ENCODE assay signal across 31 mouse cellular contexts in the genomic region with DNA sequence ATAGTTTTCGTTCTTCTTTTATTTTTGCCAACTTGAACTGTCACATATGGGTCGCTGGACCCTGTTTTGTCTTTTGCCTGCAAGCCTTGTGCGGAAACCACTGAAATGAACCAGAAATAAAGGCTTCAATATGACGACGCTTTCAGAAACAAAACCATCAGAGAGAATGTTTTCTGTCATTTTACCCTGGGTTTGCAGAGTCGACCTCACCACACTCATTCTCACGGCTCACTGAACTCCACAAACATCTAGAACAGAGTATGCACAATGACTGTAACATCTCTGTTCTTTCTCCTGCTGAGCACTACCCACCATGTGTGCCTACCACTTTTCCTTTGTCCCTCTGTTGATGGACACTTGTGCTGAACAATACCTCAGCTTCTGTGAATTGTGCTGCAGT.
"Had no signal": no experiment of that assay in that cellular context is flagged by ENCODE, and none has a peak within 500 bp of the region (broad histone marks: within the 10 kb centered on the region; RNA-seq: fewer than 3 reads in every experiment).

No protein-coding gene starts in this region.

- H3K36me3 ChIP-seq: limb, embryonic 10.5 days; limb, embryonic 12.5 days; limb, embryonic 13.5 days; limb, embryonic 15.5 days; liver, embryonic 12.5 days; liver, embryonic 13.5 days; liver, embryonic 15.5 days; lung, embryonic 15.5 days; midbrain, embryonic 10.5 days; midbrain, embryonic 12.5 days; midbrain, embryonic 13.5 days; midbrain, embryonic 15.5 days had no signal

- H3K9ac ChIP-seq: limb, embryonic 12.5 days; limb, embryonic 13.5 days; limb, embryonic 15.5 days; liver, embryonic 12.5 days; liver, embryonic 13.5 days; liver, embryonic 14.5 days; liver, embryonic 15.5 days; liver, postnatal 0 days; lung, embryonic 14.5 days; lung, embryonic 15.5 days; midbrain, embryonic 12.5 days; midbrain, embryonic 13.5 days; midbrain, embryonic 15.5 days had no signal

- H3K4me2 ChIP-seq: limb, embryonic 12.5 days; limb, embryonic 13.5 days; limb, embryonic 15.5 days; liver, embryonic 11.5 days; liver, embryonic 12.5 days; liver, embryonic 13.5 days; liver, embryonic 15.5 days; lung, embryonic 14.5 days; lung, embryonic 15.5 days; midbrain, embryonic 11.5 days; midbrain, embryonic 12.5 days; midbrain, embryonic 13.5 days; midbrain, embryonic 15.5 days had no signal

- H3K4me1 ChIP-seq: limb, embryonic 10.5 days; limb, embryonic 12.5 days; limb, embryonic 13.5 days; limb, embryonic 15.5 days; liver, embryonic 12.5 days; liver, embryonic 13.5 days; liver, embryonic 15.5 days; lung, embryonic 15.5 days; megakaryocyte, embryonic 14.5 days; midbrain, embryonic 10.5 days; midbrain, embryonic 12.5 days; midbrain, embryonic 13.5 days; midbrain, embryonic 15.5 days had no signal

- H3K9me3 ChIP-seq: limb, embryonic 10.5 days; limb, embryonic 12.5 days; limb, embryonic 13.5 days; limb, embryonic 15.5 days; liver, embryonic 12.5 days; liver, embryonic 13.5 days; liver, embryonic 15.5 days; lung, embryonic 15.5 days; megakaryocyte, embryonic 14.5 days; midbrain, embryonic 10.5 days; midbrain, embryonic 12.5 days; midbrain, embryonic 13.5 days; midbrain, embryonic 15.5 days had no signal

- H3K27ac ChIP-seq: limb, embryonic 10.5 days; limb, embryonic 12.5 days; limb, embryonic 13.5 days; limb, embryonic 15.5 days; liver, embryonic 12.5 days; liver, embryonic 13.5 days; liver, embryonic 14.5 days; liver, embryonic 15.5 days; lung, embryonic 15.5 days; macrophage; midbrain, embryonic 10.5 days; midbrain, embryonic 12.5 days; midbrain, embryonic 13.5 days; midbrain, embryonic 15.5 days had no signal

- H3K27me3 ChIP-seq: limb, embryonic 12.5 days; limb, embryonic 13.5 days; limb, embryonic 15.5 days; liver, embryonic 12.5 days; liver, embryonic 13.5 days; liver, embryonic 15.5 days; lung, embryonic 15.5 days; megakaryocyte, embryonic 14.5 days; midbrain, embryonic 12.5 days; midbrain, embryonic 13.5 days; midbrain, embryonic 15.5 days had no signal

- DNase-seq: left cerebral cortex, postnatal 4 days; liver; liver, embryonic 13.5 days; liver, postnatal 0 days; lung, adult 18-20 months; lung, adult 2 months; lung, embryonic 14.5 days; lung, postnatal 10 days; lung, postnatal 14 days; lung, postnatal 36 days; lung, postnatal 4 days; midbrain, embryonic 14.5 days had no signal

- H3K4me3 ChIP-seq: limb, embryonic 10.5 days; limb, embryonic 12.5 days; limb, embryonic 13.5 days; limb, embryonic 15.5 days; liver, embryonic 12.5 days; liver, embryonic 13.5 days; liver, embryonic 15.5 days; lung, embryonic 15.5 days; megakaryocyte, embryonic 14.5 days; midbrain, embryonic 10.5 days; midbrain, embryonic 12.5 days; midbrain, embryonic 13.5 days; midbrain, embryonic 15.5 days; myocyte had no signal

- ATAC-seq: liver, embryonic 12.5 days; liver, postnatal 0 days; lung, postnatal 0 days; midbrain, embryonic 13.5 days; midbrain, embryonic 15.5 days; midbrain, embryonic 16.5 days had no signal
